Mouse (Mus musculus) stomach, adult 2 months (tissue): Measurements from ENCODE around the gene Tfr2. TPM values are rescaled to one million over a fixed set of nuclear protein-coding genes. Genes with fewer than 3 reads are reported as not detected.

ENCODE experiments used
- polyA plus RNA-seq: library from polyadenylated mRNA; depleted of rRNA; stranded (reverse); fragments of >200 nt; gene quantifications from 2 replicates; pipeline ENCODE4 v1.2.3, GENCODE M21; 2012; rRNA removed

The Tfr2 gene
- 0.61 and 0.76 TPM in 2 replicates for polyA plus RNA-seq

DNA sequence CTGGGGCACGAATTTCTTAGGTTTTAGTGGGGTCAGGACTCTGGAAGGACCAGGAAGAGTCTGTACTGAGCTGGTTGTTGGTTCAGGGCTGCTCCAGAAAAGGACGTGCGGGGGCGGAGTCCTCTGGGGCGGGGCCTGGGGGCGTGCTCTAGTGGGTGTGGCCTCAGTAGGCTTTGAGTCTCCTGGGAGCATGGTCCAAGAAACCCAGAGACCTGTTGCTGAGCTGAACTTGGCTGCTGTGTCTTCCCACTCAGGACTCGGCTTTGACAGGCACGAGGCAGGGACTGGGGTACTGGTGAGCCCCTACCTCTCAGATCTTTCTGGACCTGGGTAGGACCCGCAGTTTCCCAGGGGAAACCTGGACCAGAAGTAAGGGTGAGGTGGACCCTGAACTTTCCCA, at the start of gene Tfr2:
Gene Tfr2, plus strand, starts transcription at position 176 of the 400 bp plus-strand sequence.

DNA sequence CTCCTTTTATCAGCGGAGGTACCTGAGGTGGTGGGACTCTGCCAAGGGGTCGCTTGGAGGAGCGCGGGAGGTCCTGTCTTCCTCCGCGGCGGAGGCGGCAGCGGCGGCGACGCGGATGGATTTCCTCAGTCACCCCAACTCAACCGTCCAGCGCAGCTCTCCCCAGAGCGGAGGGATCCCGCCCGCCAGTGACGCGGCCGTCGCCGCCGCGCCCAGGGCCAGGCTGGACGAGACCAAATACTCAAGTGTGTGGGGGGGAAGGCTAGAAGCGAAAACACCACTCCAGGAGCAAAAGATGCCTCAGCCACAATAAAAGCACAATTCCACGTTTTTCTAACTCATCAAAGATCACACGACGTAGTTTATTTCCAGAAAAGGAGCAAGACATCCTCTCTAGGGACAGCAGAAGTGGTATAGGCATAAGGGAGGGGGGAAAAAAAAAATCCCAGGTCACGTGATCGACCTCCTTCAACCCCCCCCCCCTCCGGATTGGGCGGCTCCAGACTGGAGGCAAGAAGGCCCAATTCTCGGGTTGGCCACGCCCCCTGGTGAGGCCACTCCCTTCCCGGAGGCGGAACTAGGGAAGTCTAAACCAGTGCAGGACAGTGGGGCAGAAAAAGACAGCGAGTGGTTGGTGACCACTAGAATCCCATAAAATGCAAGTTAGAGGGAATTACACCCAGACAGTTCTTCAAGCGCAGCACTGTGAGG, 36.4 kb upstream of the Tfr2 start, which contains the start of the genes Epo and Gnb2:
Gene Epo, minus strand, starts transcription at position 126 of the 711 bp plus-strand sequence.
Gene Gnb2, minus strand, starts transcription at position 394 of the 711 bp plus-strand sequence.

DNA sequence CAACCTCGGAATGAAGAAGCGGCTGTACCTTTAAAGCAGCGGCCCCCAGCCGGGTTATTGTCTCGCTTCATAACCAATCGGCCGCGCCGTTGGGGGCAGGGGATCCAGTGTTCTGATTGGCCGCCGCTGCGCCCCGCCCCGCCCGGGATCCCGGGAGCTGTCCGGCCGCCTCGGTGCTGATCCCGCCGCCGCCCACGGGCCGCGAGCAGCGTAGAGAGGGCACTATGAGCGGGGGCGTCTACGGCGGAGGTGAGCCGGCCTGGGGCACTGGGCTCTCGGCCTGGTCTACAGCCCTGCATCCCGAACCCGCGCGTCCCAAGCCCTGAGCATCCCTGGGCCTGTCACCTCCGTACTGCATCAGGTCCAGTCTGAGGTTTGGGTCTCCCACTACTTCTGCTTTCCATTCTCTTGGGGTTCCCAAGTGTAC, 16.2 kb upstream of the Tfr2 start, which contains the start of gene Actl6b:
Gene Actl6b, plus strand, starts transcription at position 107 of the 427 bp plus-strand sequence.

DNA sequence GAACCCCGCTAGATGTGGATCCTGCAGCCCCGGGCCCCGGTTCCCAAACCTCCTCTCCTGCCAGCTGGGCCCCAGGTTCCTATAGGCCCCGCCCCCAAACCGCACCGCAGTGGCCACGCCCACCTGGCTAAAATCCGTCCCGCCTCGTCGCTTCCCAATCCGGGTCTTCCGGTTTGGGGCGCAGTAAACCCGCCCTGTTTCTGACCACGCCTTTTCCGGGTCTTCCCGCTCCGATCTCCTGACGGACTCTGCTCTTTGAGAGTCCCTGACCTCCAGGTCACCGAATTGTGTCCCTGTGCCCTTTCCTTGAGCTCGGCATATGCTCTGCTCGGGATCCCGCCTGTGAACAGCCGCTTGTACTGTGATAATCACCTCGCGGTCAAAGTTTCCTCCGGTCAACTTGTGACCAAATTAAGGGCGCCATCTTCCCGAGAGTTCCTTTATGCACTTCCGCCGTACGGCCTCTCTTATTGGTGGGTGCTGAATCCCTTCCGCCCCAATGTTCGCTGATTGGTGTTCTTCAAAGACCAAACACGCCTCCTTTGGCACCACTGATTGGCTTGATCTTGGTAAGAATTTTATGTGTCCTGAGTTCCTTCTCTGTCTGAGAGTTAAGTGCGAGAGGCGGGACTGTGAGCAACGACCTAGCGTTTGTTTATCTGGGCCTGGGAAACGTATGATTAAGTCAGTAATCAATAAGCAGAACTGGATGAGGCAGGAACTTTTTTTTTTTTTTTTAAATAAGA, 31.2 kb downstream of the Tfr2 start, which contains the start of gene Mospd3:
Gene Mospd3, minus strand, starts transcription at position 440 of the 746 bp plus-strand sequence.

DNA sequence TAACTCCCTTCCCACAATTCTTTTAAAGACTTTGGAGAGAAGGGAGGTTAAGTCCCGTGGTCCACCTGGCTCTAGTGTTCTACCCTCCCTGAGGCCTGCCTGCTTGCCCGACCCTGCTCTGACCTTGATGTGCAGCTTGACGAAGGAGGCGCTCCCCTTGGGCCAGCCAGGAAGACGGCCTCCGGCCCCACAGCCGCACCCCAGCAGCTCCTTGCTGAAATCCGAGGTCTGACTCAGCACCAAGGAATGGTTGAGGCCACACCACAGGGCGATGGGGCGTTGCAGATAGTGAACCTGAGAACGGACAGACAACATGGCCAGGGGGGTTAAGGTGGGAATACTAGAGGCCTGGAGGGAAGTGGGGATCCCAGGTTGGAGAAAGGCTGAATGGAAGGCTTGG, 43.9 kb downstream of the Tfr2 start, which contains the start of gene Pcolce:
Gene Pcolce, minus strand, starts transcription at position 235 of the 400 bp plus-strand sequence.

DNA sequence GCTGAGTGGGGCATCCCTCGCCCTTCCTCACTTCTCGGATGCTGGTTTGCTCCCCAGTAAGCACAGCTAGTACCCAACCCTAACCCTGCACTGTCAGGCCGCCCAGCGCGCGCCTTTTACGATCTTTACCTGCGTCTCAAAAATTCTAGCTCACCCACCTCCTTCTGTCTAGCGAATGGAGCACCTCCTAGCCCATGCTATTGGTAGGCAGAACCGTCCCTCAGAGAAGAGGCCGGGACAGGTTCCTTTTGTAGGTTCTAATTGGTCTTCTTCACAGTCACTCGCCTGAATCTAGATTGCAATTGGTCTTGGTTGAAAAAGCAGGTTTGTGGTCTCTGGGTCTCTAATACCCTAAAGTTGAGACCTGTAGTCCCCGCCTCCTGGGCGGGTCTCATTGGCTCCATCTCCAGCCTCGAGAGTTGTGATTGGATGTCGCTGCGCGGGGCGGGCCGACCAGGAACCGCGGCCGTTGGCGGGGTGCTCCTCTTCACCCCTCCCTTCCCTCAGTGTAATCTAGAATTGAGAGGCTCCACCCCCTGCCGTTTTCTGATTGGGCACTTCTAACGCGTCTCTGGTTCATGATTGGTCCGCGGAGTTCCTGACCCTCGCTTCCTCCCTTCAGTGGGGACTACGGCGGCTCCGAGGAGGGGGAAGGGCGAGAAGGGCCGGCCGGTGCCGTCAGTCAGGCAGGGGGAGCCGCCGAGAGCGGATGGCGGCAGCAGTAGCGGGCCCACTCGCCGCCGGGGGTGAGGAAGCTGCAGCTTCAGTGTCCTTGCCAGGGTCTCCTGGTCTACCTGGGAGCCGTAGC, 59.1 kb downstream of the Tfr2 start, which contains the start of the genes Fbxo24, Lrch4 and Gm20605:
Gene Fbxo24, minus strand, starts transcription at position 505 of the 808 bp plus-strand sequence.
Gene Lrch4, plus strand, starts transcription at position 624 of the 808 bp plus-strand sequence.
Gene Gm20605, plus strand, starts transcription at position 678 of the 808 bp plus-strand sequence.

Other genes with a start within 250 kb of the Tfr2 start
- gene Slc12a9, start 236.2 kb upstream of the Tfr2 start, polyA plus RNA-seq = 11.6 and 13.8 TPM in 2 replicates
- 10.5 and 12.4 TPM in 2 replicates for gene Ephb4, start 219.7 kb upstream of the Tfr2 start, polyA plus RNA-seq
- 0.40 and 0.66 TPM in 2 replicates for gene Zan, start 92.8 kb upstream of the Tfr2 start, polyA plus RNA-seq
- gene Pop7, start 67.3 kb upstream of the Tfr2 start, polyA plus RNA-seq = 24.5 and 34.1 TPM in 2 replicates
- gene Gigyf1, start 51.3 kb upstream of the Tfr2 start, polyA plus RNA-seq = 9.9 and 13.0 TPM in 2 replicates
- not detected in 2 replicates for gene Epo, start 36.6 kb upstream of the Tfr2 start, polyA plus RNA-seq
- gene Gnb2, start 36.3 kb upstream of the Tfr2 start, polyA plus RNA-seq = 621 and 843 TPM in 2 replicates
- 0.78 and 1.4 TPM in 2 replicates for gene Actl6b, start 16.3 kb upstream of the Tfr2 start, polyA plus RNA-seq
- gene Mospd3, start 31.2 kb downstream of the Tfr2 start, polyA plus RNA-seq = 93.4 and 111 TPM in 2 replicates
- 82.5 and 87.8 TPM in 2 replicates for gene Pcolce, start 43.9 kb downstream of the Tfr2 start, polyA plus RNA-seq
- gene Fbxo24, start 59.2 kb downstream of the Tfr2 start, polyA plus RNA-seq = 0.65 and 0.66 TPM in 2 replicates
- gene Lrch4, start 59.3 kb downstream of the Tfr2 start, polyA plus RNA-seq = 19.9 and 26.0 TPM in 2 replicates
- 13.3 and 15.3 TPM in 2 replicates for gene Gm20605, start 59.3 kb downstream of the Tfr2 start, polyA plus RNA-seq
- 68.8 and 109 TPM in 2 replicates for gene Sap25, start 71.5 kb downstream of the Tfr2 start, polyA plus RNA-seq
- gene Irs3, start 75.9 kb downstream of the Tfr2 start, polyA plus RNA-seq = 0.51 and 0.54 TPM in 2 replicates
- 10.0 and 11.3 TPM in 2 replicates for gene Agfg2, start 114.9 kb downstream of the Tfr2 start, polyA plus RNA-seq
- gene Nyap1, start 171.8 kb downstream of the Tfr2 start, polyA plus RNA-seq = 3.5 and 5.9 TPM in 2 replicates
- 77.2 and 105 TPM in 2 replicates for gene Tsc22d4, start 175.9 kb downstream of the Tfr2 start, polyA plus RNA-seq
- gene Ppp1r35, start 209.0 kb downstream of the Tfr2 start, polyA plus RNA-seq = 33.3 and 51.9 TPM in 2 replicates
- 9.1 and 12.3 TPM in 2 replicates for gene Mepce, start 217.8 kb downstream of the Tfr2 start, polyA plus RNA-seq
- 0.03 and 0.16 TPM in 2 replicates for gene Zcwpw1, start 218.0 kb downstream of the Tfr2 start, polyA plus RNA-seq